Mouse (Mus musculus): ENCODE data around the gene Arl4c. TPM values are rescaled to one million over a fixed set of nuclear protein-coding genes. Genes with fewer than 3 reads are reported as not detected.

Gene Arl4c
- 3.2 and 3.6 TPM in 2 replicates for polyA plus RNA-seq (2021; fragmentation: Nextera tagmentation)
- long read RNA-seq, experiment 1, transcript Arl4c-202 (1 exons, 3,997 nt) = major isoform, 15 of 15 reads
- long read RNA-seq, experiment 1, partial matches to known transcripts = 0 of 15 reads
- long read RNA-seq, experiment 1, other reads (novel, unspliced or antisense) = 0 of 15 reads
- long read RNA-seq, experiment 2, transcript Arl4c-202 (1 exons, 3,997 nt) = major isoform, 68 of 68 reads
- long read RNA-seq, experiment 2, partial matches to known transcripts = 0 of 68 reads
- long read RNA-seq, experiment 2, other reads (novel, unspliced or antisense) = 0 of 68 reads

DNA sequence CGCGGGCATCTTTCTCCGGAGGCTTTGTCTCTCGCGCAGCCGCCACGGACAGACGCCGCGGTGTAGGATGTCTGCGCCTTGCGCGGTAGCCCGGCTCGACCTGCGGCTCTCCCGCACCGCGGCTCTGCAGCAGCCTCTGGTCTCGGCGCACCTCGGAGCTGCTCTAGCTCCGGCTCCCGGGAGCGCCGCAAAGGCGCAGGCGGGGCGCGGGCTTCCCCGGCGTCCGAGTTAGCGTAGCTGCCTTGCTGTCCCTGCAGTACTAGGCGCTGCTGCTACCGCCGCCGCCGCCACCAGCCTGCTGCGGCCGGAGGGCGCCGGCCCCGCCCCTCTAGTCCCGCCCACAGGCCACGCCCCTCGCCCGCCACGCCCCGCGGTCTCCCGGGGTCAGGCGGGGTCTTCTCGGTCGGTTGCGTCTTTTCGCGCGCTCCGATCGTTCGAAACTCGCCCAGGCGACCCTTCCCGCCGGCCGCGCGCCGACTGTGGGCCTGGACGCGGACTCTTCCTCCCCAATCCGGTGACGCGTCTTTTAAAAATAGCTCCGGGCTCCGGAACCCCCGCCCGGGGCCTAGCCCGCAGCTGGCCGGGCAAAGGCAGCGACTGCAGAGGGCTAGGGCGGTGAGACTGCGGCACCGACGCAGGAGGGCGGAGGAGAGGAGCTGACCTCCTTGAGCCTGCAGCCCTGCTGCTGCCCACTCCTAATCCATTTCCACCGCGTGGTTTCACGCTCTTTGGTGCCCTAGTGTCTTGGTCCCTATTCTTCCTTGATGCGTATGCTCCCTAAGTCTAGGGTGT is at the start of gene Arl4c:
TSS of gene Arl4c (minus strand) at position 352 of the 792 bp plus-strand sequence.

Other genes with a start within 250 kb of the Arl4c start
- gene Glrp1, start 192.2 kb downstream of the Arl4c start, polyA plus RNA-seq (2021; fragmentation: Nextera tagmentation) = 0.09 and 0.15 TPM in 2 replicates

All from layer of hippocampus, adult 6 months (tissue).